Mouse (Mus musculus): ENCODE measurements at regions not wholly inside any gene's neighbourhood (a gene's known extent, or its start where the extent isn't known, plus 50 kb on each side); places are given as distances from the start of the nearest gene placed in this dataset.
"Not testable (repeated sequence)": the region's sequence is repeated elsewhere in the genome, so short reads cannot be mapped to it uniquely, and the experiment has no call there.

DNA sequence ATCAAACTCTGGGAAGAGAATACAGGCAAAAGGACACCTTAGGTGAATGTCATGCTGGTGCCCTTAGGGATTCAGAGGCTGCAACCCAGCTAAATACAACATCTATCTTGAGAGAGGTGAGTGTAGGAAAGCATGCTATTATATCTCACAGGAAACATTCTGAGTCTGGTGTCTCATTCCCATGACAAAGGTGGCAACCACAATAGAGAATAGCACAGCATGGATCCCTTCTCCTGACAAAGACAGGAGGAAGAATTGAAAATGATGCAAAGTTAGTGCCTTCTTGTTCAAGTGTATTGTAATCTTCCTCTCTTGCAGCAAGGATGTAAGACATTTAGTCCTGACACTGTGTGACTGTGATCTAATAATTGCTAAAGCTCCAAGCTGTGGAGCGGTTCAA lies 532.8 kb downstream of the Tfec start:
- DNase-seq (ENCODE audit: low spot score): no peak
- no peaks in the 10 kb centered on the region for H3K9me3 ChIP-seq (ENCODE audit: low read length)
- ATAC-seq: no peak
- no peak overlapping the region for H3K9ac ChIP-seq (replicated peaks; ENCODE audit: low read length)
- no peak overlapping the region for H3K27ac ChIP-seq
- no peak for TF ChIP-seq CTCF (IDR thresholded peaks at IDR 0.05; ENCODE audit: low read depth)
- no peaks in the 10 kb centered on the region for H3K36me3 ChIP-seq (ENCODE audit: insufficient read depth, low read length)
- H3K4me3 ChIP-seq (ENCODE audit: low read length): no peak overlapping the region
- H3K27me3 ChIP-seq (ENCODE audit: insufficient read depth, low read length): no peaks in the 10 kb centered on the region
- 76% methylated on average over 1 of the region's 1 CpGs for WGBS
- no peak overlapping the region for H3K4me2 ChIP-seq (ENCODE audit: low read depth, low read length)
- H3K4me1 ChIP-seq (ENCODE audit: insufficient read depth, low read length): no peaks in the 10 kb centered on the region

DNA sequence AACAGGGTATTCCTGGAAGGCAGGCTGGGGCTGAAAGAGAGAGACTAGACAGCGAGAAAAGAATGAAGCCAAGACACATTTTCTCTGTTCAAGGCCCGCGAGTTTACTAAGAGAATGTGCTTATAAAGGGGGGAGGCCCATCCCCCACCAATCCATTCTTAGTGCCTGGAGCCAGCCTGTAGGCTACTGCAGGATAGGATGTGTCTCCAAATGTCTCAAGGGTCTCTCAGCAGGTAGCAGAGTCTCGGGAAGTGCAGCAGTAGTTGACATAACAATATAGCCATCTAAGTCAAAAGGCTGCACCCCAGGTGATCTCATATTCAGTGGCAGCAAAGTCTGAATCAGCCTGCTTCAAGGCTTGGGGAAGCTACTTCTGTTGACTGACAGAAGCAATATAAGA lies 536.2 kb downstream of the Tfec start:
- WGBS: 48% methylated on average over 4 of the region's 4 CpGs

DNA sequence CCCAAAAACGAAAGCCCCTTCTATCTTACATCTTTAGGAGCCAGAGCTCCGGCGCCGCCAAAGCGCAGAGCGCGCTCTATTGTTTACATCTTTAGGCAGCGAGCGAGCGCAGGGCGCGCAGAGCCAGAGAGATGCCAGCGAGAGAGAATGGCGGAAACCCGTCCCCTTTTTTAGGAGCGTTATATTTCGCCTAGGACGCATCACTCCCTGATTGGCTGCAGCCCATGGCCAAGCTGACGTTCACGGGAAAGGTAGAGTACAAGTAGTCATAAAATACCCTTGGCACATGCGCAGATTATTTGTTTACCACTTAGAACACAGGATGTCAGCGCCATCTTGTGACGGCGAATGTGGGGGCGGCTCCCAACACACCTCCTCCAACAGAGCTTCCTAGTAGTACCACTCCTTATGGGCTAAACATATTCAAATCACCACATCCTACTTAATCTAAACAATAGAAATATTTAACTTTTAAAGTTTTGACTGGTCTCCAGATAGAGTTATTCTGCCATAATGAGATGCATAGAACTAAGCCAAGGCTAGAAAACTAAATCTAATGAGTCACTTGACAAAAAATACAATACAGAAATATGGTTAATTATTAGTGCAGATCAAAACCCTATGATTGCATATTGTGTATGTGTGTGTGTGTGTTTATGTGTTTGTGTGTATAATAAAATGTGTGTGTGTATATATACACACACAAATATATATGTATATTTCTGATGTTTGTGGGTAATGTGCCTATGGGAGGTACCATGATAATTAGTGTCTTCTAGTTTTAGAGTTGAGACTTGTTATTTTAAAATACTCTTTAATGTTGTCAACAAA lies 538.1 kb downstream of the Tfec start:
- H3K36me3 ChIP-seq (ENCODE audit: insufficient read depth, low read length); H3K27ac ChIP-seq; H3K9me3 ChIP-seq (ENCODE audit: low read length); DNase-seq (ENCODE audit: low spot score); H3K27me3 ChIP-seq (ENCODE audit: insufficient read depth, low read length); H3K9ac ChIP-seq (replicated peaks; ENCODE audit: low read length); H3K4me1 ChIP-seq (ENCODE audit: insufficient read depth, low read length): not testable (repeated sequence)
- 47% methylated on average over 9 of the region's 25 CpGs for WGBS
- peak overlapping the region; percentile 22 for H3K4me3 ChIP-seq (ENCODE audit: low read length)
- H3K4me2 ChIP-seq (ENCODE audit: low read depth, low read length): peak overlapping the region; percentile 40; the same call in 1 of the 2 replicates
- peak; percentile 84 for ATAC-seq

More for the DNA sequence above, 536.2 kb downstream of the Tfec start:
- Histone ChIP-seq H3K9me3 (ENCODE audit: low read length) (no peaks in the 10 kb centered on the region), H3K36me3 (ENCODE audit: insufficient read depth, low read length) (no peaks in the 10 kb centered on the region), H3K27ac (no peak overlapping the region), H3K4me1 (ENCODE audit: insufficient read depth, low read length) (no peaks in the 10 kb centered on the region), H3K9ac (replicated peaks; ENCODE audit: low read length) (no peak overlapping the region), H3K4me2 (ENCODE audit: low read depth, low read length) (no peak overlapping the region), H3K27me3 (ENCODE audit: insufficient read depth, low read length) (no peaks in the 10 kb centered on the region), H3K4me3 (ENCODE audit: low read length) (no peak overlapping the region)
- ATAC-seq: no peak
- DNase-seq (ENCODE audit: low spot score): no peak
- no peak for TF ChIP-seq CTCF (IDR thresholded peaks at IDR 0.05; ENCODE audit: low read depth)

DNA sequence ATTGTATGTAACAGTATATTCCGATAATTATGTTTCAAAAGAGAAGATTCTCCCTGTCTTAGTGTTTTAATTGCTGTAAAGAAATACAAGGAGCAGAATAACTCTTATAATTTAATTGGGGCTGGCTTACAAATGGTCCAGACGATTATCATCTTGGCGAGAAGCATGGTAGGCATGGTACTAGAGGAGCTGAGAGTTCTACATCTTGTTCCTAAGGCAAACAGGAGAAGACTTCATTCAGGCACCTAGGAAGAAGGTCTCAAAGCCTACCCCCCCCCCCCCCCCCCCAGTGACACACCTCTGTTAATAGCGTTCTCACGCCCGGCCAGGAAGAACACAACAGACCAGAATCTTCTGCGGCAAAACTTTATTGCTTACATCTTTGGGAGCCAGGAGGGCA lies 538.8 kb downstream of the Tfec start:
- Histone ChIP-seq H3K9ac (replicated peaks; ENCODE audit: low read length) (no peak overlapping the region), H3K4me1 (ENCODE audit: insufficient read depth, low read length) (no peaks in the 10 kb centered on the region), H3K36me3 (ENCODE audit: insufficient read depth, low read length) (no peaks in the 10 kb centered on the region), H3K4me2 (ENCODE audit: low read depth, low read length) (peak overlapping the region; percentile 40; the same call in 1 of the 2 replicates), H3K9me3 (ENCODE audit: low read length) (no peaks in the 10 kb centered on the region), H3K27me3 (ENCODE audit: insufficient read depth, low read length) (no peaks in the 10 kb centered on the region), H3K27ac (no peak overlapping the region), H3K4me3 (ENCODE audit: low read length) (peak overlapping the region; percentile 22)
- DNase-seq (ENCODE audit: low spot score) (no peak), ATAC-seq (no peak)
- 65% methylated on average over 7 of the region's 7 CpGs for WGBS
- no peak for TF ChIP-seq CTCF (IDR thresholded peaks at IDR 0.05; ENCODE audit: low read depth)

DNA sequence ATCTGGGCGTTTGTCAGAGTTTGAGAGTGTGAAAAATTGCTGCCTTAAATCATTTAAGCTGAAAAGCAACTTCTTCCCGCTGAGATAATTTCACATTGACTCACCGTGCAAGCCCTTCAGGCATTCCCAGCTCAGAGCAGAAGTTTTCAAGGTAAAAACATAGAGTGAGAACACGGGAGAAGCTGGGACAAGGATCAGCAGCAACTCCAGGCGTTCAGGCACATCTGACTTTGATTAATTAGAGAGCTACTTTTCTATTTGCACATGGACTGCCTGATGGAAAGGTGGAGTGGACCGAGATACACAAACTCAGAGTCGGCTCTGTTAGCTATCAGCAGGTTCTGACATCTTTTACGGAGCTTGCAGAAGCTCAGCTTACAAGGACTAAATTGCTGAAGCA lies 564.6 kb downstream of the Tfec start:
- TF ChIP-seq CTCF (IDR thresholded peaks at IDR 0.05; ENCODE audit: low read depth): no peak
- H3K9me3 ChIP-seq (ENCODE audit: low read length): no peaks in the 10 kb centered on the region
- H3K27me3 ChIP-seq (ENCODE audit: insufficient read depth, low read length): no peaks in the 10 kb centered on the region
- 42% methylated on average over 8 of the region's 8 CpGs for WGBS
- H3K4me1 ChIP-seq (ENCODE audit: insufficient read depth, low read length): no peaks in the 10 kb centered on the region
- H3K36me3 ChIP-seq (ENCODE audit: insufficient read depth, low read length): no peaks in the 10 kb centered on the region
- ATAC-seq (no peak), DNase-seq (ENCODE audit: low spot score) (no peak)
- H3K9ac ChIP-seq (replicated peaks; ENCODE audit: low read length): no peak overlapping the region
- H3K4me2 ChIP-seq (ENCODE audit: low read depth, low read length): no peak overlapping the region
- H3K27ac ChIP-seq: no peak overlapping the region
- no peak overlapping the region for H3K4me3 ChIP-seq (ENCODE audit: low read length)

DNA sequence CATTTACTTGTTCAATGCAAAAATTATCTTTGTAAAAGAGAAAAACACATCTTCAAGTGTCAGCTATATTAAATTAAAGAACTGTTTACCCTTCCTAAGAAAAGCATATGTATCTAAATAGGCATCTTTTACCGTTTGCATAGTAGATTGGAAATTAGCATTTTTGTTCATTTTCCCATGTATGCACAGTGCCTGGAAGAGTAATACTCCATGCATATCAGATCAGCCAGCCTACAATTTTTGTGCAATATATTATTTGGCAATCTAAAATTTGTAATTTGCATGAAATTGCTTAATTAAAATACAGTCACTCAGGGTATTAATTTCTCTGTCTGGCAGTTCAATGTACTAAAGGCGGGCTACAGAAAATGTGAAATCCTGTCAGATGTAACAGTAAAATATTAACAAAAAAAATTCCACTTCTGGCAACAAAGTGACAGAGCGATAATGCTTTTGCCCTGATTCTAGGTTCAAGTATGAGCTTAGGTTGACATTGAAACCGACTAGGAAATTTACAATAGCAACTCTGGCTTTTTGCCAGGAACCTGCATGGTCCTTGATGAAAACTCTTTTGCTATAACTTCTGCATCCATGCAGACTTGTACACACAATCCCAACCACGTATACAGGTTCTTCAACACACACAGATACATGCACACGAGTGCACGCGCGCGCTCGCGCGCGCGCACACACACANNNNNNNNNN lies 583.8 kb downstream of the Tfec start:
- DNase-seq (ENCODE audit: low spot score): peak; percentile 32
- no peak for ATAC-seq
- WGBS: 78% methylated on average over 15 of the region's 15 CpGs

DNA sequence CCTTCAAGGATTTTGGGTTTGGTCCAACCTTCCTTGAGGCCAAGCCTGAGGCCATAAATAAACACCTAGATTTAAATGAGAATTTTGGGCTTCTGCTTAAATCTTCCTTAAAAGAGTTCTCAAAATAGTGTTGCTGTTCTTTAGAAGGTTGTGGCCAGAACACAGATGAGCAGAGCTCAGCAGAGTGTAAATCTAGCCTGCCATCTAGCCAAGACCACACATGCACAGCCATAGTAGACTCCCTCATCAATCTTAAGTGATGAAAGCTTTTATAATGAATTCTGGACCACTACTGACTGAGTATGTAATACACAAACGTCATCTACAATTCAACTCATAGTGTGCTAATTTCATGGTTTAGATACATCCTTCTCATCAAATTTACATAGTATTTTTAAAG lies 585.3 kb downstream of the Tfec start:
- no peak for TF ChIP-seq CTCF (IDR thresholded peaks at IDR 0.05; ENCODE audit: low read depth)
- H3K9me3 ChIP-seq (ENCODE audit: low read length): no peaks in the 10 kb centered on the region
- DNase-seq (ENCODE audit: low spot score) (no peak), ATAC-seq (no peak)
- H3K36me3 ChIP-seq (ENCODE audit: insufficient read depth, low read length): no peaks in the 10 kb centered on the region
- 18% methylated on average over 1 of the region's 1 CpGs for WGBS
- H3K4me1 ChIP-seq (ENCODE audit: insufficient read depth, low read length): no peaks in the 10 kb centered on the region; the same call in 1 of the 2 replicates
- H3K27ac ChIP-seq: no peak overlapping the region
- no peak overlapping the region for H3K4me2 ChIP-seq (ENCODE audit: low read depth, low read length)
- H3K9ac ChIP-seq (replicated peaks; ENCODE audit: low read length): no peak overlapping the region
- H3K27me3 ChIP-seq (ENCODE audit: insufficient read depth, low read length): no peaks in the 10 kb centered on the region
- no peak overlapping the region for H3K4me3 ChIP-seq (ENCODE audit: low read length)

More for the DNA sequence above, 583.8 kb downstream of the Tfec start:
- Histone ChIP-seq H3K27ac (no peak overlapping the region), H3K9ac (replicated peaks; ENCODE audit: low read length) (no peak overlapping the region), H3K4me2 (ENCODE audit: low read depth, low read length) (no peak overlapping the region), H3K27me3 (ENCODE audit: insufficient read depth, low read length) (no peaks in the 10 kb centered on the region), H3K4me3 (ENCODE audit: low read length) (no peak overlapping the region), H3K4me1 (ENCODE audit: insufficient read depth, low read length) (no peaks in the 10 kb centered on the region; the same call in 1 of the 2 replicates), H3K9me3 (ENCODE audit: low read length) (no peaks in the 10 kb centered on the region), H3K36me3 (ENCODE audit: insufficient read depth, low read length) (no peaks in the 10 kb centered on the region)
- no peak for TF ChIP-seq CTCF (IDR thresholded peaks at IDR 0.05; ENCODE audit: low read depth)
